Mouse (Mus musculus): ENCODE measurements around the gene Slc6a11. TPM values are rescaled to one million over a fixed set of nuclear protein-coding genes. Genes with fewer than 3 reads are reported as not detected.

Slc6a11 gene
- total RNA-seq, 4 experiments from 2014 or later, result not detected

Other genes starting within 250 kb of the Slc6a11 start
- gene Atp2b2, start 88.6 kb upstream of the Slc6a11 start, total RNA-seq (2022), result 1 to 10 TPM; 1.0 to 3.0 (median 1.6) TPM
- gene Slc6a1, start 151.4 kb downstream of the Slc6a11 start, total RNA-seq (2022), result under 1 TPM in 3 of 4 experiments, not detected in 1; 0.06 to 0.12 (median 0.11) TPM